Mouse (Mus musculus) heart, adult 2 months (tissue): Measurements from ENCODE around the gene Col5a3.

Experiments
- CTCF ChIP-seq: fragments of 200-600 bp; IDR thresholded peaks from 2 replicates; pipeline ENCODE4 v1.8.1; 2022; ENCODE audit warnings: antibody characterized with exemption, mild to moderate bottlenecking, moderate library complexity
- EP300 ChIP-seq: fragments of 200-500 bp; IDR thresholded peaks from 2 replicates; pipeline ENCODE4 v1.6.1; 2011; ENCODE audit warnings: low read depth, low read length, control low read depth; ENCODE audit not compliant: insufficient read depth

DNA sequence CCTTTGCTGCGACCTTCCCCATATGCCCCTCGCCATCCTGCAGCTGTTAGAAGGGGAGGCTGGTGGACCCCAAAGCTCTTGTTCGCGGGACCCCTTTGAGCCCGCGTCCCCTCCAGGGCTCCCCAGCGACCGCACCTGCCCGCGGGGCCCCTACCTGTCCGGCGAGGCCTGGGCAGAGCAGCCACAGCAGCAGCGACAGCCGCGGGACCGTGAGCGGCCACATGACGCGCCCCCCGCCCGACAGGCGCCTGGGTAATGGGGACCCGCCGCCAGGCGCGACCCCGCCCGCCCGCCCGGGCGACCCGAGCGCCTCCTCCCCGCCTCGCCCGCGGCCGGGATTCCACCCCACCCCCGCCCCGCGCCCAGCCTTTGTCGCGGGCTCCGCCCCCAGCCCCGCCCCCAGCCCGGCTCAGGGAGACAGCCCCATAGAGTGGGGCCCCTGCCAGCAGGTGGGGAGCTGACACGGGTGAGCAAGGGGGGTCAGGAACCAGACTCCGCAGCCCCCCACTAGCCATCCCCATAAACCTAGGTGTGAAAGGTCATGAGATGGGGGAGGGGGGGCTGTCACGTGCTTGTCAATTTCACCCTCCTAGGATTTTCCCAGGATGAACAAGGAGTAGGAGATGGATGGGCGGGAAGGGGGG is 68.7 kb downstream of the Col5a3 start, which contains the start of gene Olfm2:
- TF ChIP-seq EP300 (no peak), CTCF (no peak)
